Mouse (Mus musculus) liver, postnatal 0 days (tissue): Measurements from ENCODE around the gene Keap1. TPM values are rescaled to one million over a fixed set of nuclear protein-coding genes. Genes with fewer than 3 reads are reported as not detected.
A peak's percentile ranks its signal among the peaks of the same experiment; 100 is the strongest.

ENCODE experiments used
- ATAC-seq: fragments of 200-750 bp; cut with Nextera tagmentation; 2 replicates; pipeline ENCODE4 v1.8.0; 2017; ENCODE audit warnings: mild to moderate bottlenecking, moderate library complexity
- DNase-seq: peaks from one replicate; pipeline ENCODE4 v3.0.0-alpha.2; 2016
- H3K27ac ChIP-seq: fragments of 300-500 bp; sonication (generic); 2 replicates; pipeline ENCODE4 v1.5.1; 2014; ENCODE audit warnings: antibody characterized with exemption, moderate library complexity, mild to moderate bottlenecking, low read depth
- H3K27me3 ChIP-seq: fragments of 300-500 bp; sonication (generic); 2 replicates; pipeline ENCODE4 v1.6.1; 2014; ENCODE audit warnings: low read length, control low read depth, mixed read lengths; ENCODE audit not compliant: insufficient read depth
- H3K36me3 ChIP-seq: fragments of 300-500 bp; sonication (generic); replicated peaks from 2 replicates; pipeline ENCODE4 v1.6.1; 2014; ENCODE audit warnings: mild to moderate bottlenecking, control low read depth, low read length, moderate library complexity, mixed read lengths; ENCODE audit not compliant: insufficient read depth
- H3K4me1 ChIP-seq: fragments of 300-500 bp; sonication (generic); 2 replicates; pipeline ENCODE4 v1.6.1; 2014; ENCODE audit warnings: antibody characterized with exemption, mild to moderate bottlenecking, control low read depth; ENCODE audit not compliant: insufficient read depth
- H3K4me2 ChIP-seq: fragments of 300-500 bp; sonication (generic); 2 replicates; pipeline ENCODE4 v1.6.1; 2014; ENCODE audit warnings: low read depth, mild to moderate bottlenecking, low read length, moderate library complexity, mixed read lengths
- H3K4me3 ChIP-seq: fragments of 300-500 bp; sonication (generic); 2 replicates; pipeline ENCODE4 v1.5.1; 2014; ENCODE audit warnings: low read depth, low read length
- H3K9ac ChIP-seq: fragments of 300-500 bp; sonication (generic); replicated peaks from 2 replicates; pipeline ENCODE4 v1.6.1; 2014; ENCODE audit warnings: mild to moderate bottlenecking, moderate library complexity
- H3K9me3 ChIP-seq: fragments of 300-500 bp; sonication (generic); 2 replicates; pipeline ENCODE4 v1.6.1; 2016; ENCODE audit warnings: mild to moderate bottlenecking, control low read depth, low read length, mixed read lengths
- CTCF ChIP-seq: sonication (generic); IDR thresholded peaks from 2 replicates; pipeline ENCODE4 v1.5.1; 2016; ENCODE audit warnings: antibody characterized with exemption, low read depth
- EP300 ChIP-seq: IDR thresholded peaks from 2 replicates; pipeline ENCODE4 v1.6.1; 2016; ENCODE audit warnings: antibody characterized with exemption, low read depth, mild to moderate bottlenecking
- WGBS: fragments of 180-500 bp; shearing (Covaris S2); extraction: QIAGEN DNeasy Blood & Tissue Kit; methylation state at CpG from one replicate; pipeline ENCODE4 v1.1.7; 2014; ENCODE audit not compliant: insufficient replicate concordance; 5-methylcytosine and 5-hydroxymethylcytosine counted together
- polyA plus RNA-seq: library from polyadenylated mRNA; unstranded; fragments of >200 nt; fragmentation: Nextera tagmentation; extraction: Ambion mirVana; gene quantifications from 2 replicates; pipeline ENCODE4 v1.2.1, GENCODE M21; 2015

Gene Keap1
- polyA plus RNA-seq, 1 experiment from 2014 or later, result 26.5 TPM

DNA sequence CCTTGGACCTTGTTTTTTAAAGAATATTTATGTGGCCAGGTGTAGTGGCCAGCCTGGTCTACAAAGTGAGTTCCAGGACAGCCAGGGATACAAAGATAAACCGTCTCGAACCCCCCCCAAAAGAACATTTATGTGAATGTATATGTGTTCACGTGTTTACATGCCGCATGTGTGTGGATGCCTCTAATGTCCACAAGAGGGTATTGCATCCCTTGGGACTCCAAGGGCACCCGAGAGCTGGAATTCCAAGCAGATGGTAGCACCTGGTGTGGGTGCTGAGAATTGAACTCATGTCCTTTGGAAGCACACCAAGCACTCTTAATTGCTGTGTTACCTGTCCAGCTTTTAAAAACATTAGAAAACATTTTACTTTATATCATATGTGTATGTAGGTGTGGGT, 44.4 kb upstream of the Keap1 start:
- peaks cover 30% of the 10 kb centered on the region for H3K4me1 ChIP-seq
- H3K9me3 ChIP-seq, result no peaks in the 10 kb centered on the region
- H3K27ac ChIP-seq, result peak overlapping the region; percentile 45; the same call in 1 of the 2 replicates
- peaks cover 59% of the 10 kb centered on the region for H3K36me3 ChIP-seq
- no peak overlapping the region for H3K4me2 ChIP-seq
- DNase-seq (no peak), ATAC-seq (no peak)
- H3K9ac ChIP-seq, result no peak overlapping the region
- 84% methylated on average over 5 of the region's 5 CpGs for WGBS
- TF ChIP-seq EP300 (no peak), CTCF (peak; percentile 46)
- no peaks in the 10 kb centered on the region for H3K27me3 ChIP-seq
- H3K4me3 ChIP-seq, result no peak overlapping the region

DNA sequence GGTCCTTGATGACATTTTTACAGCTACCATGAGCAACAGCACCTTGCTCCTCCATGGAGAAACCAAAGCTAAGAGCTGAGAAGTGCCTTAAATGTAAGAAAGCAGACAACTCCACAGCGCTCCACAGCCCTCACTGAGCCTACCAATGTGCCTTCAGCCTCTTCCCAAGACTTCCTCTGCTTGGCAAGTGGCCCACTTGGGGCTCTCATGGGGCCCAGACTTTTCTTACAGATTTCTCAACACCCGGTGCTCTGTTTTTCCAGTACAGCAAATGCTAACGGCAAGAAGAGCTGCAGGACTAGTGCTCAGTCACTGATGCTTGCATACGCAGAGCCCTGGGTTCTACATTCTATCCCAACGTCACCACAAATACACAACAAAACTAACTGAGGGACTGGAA, 38.6 kb upstream of the Keap1 start:
- Histone ChIP-seq H3K9me3 (no peaks in the 10 kb centered on the region), H3K4me1 (peaks cover 13% of the 10 kb centered on the region), H3K27ac (no peak overlapping the region), H3K4me2 (no peak overlapping the region), H3K36me3 (peaks cover 93% of the 10 kb centered on the region), H3K4me3 (no peak overlapping the region), H3K27me3 (no peaks in the 10 kb centered on the region), H3K9ac (no peak overlapping the region)
- TF ChIP-seq EP300 (no peak), CTCF (no peak)
- no peak for DNase-seq
- WGBS, result 79% methylated on average over 5 of the region's 5 CpGs
- ATAC-seq, result no peak

DNA sequence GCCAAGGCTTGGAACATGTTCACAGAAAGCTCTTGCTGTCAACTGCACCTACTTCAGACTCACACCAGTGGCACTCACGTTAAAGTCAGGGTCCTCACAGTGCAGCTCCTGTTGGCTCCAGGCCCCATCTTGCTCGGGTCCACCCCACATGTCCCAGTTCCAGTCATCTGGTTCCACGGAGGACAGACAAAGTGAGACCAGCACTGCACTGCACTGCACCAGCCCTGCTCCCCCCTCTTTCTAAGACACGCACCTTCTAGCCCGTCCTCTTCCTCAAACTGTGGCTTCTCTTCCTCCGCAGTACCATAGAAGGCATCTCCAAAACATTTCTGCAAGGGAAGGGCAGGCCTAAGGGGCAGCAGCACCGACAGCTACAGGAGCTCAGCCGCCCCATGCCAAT, 37.1 kb upstream of the Keap1 start:
- H3K9ac ChIP-seq, result no peak overlapping the region
- H3K36me3 ChIP-seq, result peaks cover 94% of the 10 kb centered on the region
- no peak for DNase-seq
- H3K9me3 ChIP-seq, result no peaks in the 10 kb centered on the region
- WGBS, result 84% methylated on average over 8 of the region's 8 CpGs
- H3K27me3 ChIP-seq, result no peaks in the 10 kb centered on the region
- ATAC-seq, result no peak
- H3K4me3 ChIP-seq, result no peak overlapping the region
- H3K4me1 ChIP-seq, result peaks cover 13% of the 10 kb centered on the region
- H3K4me2 ChIP-seq, result no peak overlapping the region
- no peak overlapping the region for H3K27ac ChIP-seq
- TF ChIP-seq CTCF, result no peak
- no peak for TF ChIP-seq EP300

DNA sequence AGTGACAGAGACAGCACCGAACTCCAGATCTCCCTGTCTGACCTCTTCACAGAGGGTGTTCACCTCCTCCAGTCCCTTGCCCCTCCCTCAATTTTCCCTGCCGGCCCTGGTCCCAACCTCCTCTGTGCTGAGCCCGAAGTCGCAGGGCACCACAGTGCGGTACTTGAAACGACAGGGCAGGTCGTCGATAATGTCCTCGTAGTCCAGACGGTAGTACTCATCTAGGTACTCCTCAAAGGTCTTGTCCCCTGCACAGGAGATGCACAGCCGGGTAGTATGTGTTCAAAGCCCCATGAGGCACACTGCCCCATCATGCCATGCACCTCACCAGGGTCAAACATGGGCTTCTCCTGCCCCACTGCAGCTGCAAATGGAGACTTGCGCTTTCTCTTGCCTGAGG, 36.6 kb upstream of the Keap1 start:
- no peak overlapping the region for H3K27ac ChIP-seq
- no peaks in the 10 kb centered on the region for H3K27me3 ChIP-seq
- H3K4me2 ChIP-seq, result no peak overlapping the region
- no peak for ATAC-seq
- H3K4me1 ChIP-seq, result peaks cover 13% of the 10 kb centered on the region
- H3K9me3 ChIP-seq, result no peaks in the 10 kb centered on the region
- no peak overlapping the region for H3K4me3 ChIP-seq
- peaks cover 95% of the 10 kb centered on the region for H3K36me3 ChIP-seq
- no peak for DNase-seq
- TF ChIP-seq EP300, result no peak
- TF ChIP-seq CTCF, result no peak
- WGBS, result 87% methylated on average over 12 of the region's 12 CpGs
- no peak overlapping the region for H3K9ac ChIP-seq

DNA sequence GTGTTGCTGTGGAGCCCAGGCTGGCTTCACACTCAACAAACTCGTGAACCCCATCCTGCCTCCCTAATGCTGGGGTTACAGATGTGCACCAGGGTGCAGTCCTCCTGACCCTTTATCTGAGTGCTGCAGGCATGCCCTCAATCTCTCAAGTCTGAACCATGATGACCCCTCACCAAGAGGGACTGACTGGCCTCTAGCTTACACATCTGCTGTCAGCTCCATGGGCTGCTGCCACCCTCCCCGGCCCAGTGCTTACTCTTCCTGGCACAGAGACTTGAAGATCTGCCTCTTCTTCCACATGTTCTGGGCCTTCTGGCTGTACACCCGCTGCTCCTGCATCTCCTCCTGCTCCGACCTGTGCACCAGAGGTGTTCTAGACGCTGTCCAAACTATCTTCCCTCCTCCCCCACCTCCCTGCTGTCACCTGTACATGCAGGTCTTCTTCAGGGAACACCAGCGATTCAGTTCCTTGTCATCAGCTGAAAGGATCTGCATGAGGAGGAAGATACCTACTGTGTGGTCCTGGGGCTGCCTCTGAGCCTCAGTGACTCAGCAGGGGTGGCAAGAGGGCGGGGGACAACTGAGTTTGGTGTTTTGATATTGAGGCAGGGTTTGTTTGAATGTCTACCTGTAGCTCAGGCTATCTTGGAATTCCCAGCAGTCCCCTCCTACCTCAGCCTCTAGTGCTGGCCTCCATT, 36.0 kb upstream of the Keap1 start:
- Histone ChIP-seq H3K4me3 (no peak overlapping the region), H3K4me2 (no peak overlapping the region), H3K36me3 (peaks cover 97% of the 10 kb centered on the region), H3K27ac (peak overlapping the region; percentile 5; the same call in 1 of the 2 replicates), H3K9me3 (no peaks in the 10 kb centered on the region), H3K9ac (no peak overlapping the region), H3K27me3 (no peaks in the 10 kb centered on the region), H3K4me1 (peaks cover 13% of the 10 kb centered on the region)
- DNase-seq (no peak), ATAC-seq (peak; percentile 25)
- TF ChIP-seq CTCF (no peak), EP300 (no peak)
- 71% methylated on average over 7 of the region's 7 CpGs for WGBS

DNA sequence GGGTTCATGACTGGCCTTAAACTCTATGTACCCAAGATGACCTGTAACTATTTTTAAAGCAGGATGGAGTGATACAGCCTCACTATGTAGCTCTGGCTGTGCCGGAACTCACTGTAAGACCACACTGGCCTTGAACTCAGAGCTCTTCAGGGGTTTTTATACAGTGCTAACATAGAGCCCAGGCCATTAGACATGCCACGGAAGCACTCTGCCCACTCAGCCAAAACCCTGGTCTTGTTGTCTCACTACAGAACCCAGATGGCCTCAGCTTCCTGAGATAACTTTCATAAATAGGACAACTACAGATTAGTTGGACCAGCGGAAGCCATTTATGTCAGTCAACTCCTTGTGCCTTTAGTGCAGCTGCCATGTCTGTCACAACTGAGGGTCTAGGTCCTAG, 35.2 kb upstream of the Keap1 start:
- Histone ChIP-seq H3K36me3 (peaks cover 96% of the 10 kb centered on the region), H3K27ac (peak overlapping the region; percentile 44; the same call in 1 of the 2 replicates), H3K27me3 (no peaks in the 10 kb centered on the region), H3K4me2 (no peak overlapping the region), H3K4me3 (no peak overlapping the region), H3K4me1 (peaks cover 7% of the 10 kb centered on the region), H3K9me3 (no peaks in the 10 kb centered on the region), H3K9ac (no peak overlapping the region)
- 64% methylated on average over 3 of the region's 3 CpGs for WGBS
- DNase-seq (no peak), ATAC-seq (peak; percentile 12; the same call in 1 of the 2 replicates)
- TF ChIP-seq CTCF, result no peak
- TF ChIP-seq EP300, result 0 out of 2 replicates have a peak, but pooled peaks have one; percentile 15
